Mouse (Mus musculus) thymus, postnatal 10 days (tissue): Measurements from ENCODE around the gene Slc39a7.
"Not testable (repeated sequence)": the region's sequence is repeated elsewhere in the genome, so short reads cannot be mapped to it uniquely, and the experiment has no call there.

Experiments
- DNase-seq, 2 experiments: peaks; one replicate each; pipeline ENCODE4 v3.0.0; 2021; ENCODE audit warnings: low spot score in 2 of 2

Gene Slc39a7

DNA sequence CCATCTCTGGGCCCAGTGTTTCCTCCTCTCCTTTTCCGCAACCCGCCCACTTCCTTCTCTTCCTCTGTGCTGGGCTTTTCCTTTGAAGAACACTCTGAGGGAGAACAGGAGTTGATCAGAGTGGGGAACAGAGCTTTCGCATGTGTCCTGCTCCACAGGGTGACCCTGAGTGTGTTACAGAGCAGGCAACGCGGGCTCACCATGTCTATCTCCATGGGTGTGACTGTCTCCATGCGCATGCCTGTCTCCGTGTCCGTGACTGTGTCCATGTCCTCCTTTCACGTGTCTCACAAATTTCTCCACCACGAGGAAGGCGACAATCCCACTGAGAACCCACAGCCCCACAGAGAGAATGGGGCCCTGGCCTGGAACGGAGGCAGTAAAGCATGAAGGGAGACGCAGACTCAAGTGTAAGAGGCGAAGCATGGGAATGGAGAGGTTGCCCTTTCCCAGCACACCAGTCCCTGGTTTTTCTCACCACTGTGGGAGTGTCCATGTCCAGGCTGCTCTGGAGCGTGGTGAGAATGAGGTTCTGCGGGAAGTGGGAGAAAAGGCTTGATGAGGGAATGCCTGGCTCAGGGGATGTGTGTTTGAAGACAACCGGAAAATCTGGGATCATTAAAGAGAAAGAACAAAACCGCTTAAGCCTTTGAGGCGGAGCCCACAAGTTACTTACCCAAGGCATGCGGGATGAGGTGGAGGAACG lies 1.4 kb downstream of the Slc39a7 start:
- DNase-seq = peak in 1 of 2 experiments; percentile 5

DNA sequence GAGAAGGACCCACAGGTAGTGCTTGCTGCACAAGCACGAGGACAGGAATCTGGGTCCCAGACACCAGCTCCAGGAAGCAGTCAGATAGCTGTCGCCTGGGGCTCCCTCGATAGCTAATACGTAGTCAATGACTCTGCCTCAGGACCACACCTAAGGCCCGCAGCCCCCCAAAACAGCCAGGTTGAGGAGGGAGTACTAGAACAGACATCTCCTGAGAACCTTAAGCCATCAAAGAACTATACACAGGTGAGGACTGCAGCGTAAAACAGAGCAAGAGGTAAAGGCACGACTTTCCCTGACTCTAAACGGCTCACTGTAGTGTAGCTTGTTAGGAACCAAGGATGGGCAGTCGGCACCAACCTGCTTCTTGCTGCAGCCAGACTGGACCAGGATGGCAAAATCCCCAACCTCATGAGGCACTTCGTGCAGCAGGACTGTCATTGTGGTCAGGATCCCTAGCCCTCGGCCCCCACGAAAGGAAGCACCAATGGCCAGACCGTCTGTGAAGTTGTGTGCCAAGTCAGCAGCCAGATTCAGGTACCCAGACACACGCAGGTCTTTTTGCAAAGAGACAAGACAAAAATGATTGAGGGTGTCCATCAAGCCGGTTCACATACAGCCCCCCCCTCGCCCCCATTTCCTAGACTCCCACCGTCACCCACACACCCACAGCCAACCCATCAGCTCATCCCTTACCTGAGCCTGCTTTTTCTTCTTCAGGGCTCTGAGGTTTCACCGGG lies 2.2 kb downstream of the Slc39a7 start:
- peak; percentile 3 to 4 for DNase-seq

DNA sequence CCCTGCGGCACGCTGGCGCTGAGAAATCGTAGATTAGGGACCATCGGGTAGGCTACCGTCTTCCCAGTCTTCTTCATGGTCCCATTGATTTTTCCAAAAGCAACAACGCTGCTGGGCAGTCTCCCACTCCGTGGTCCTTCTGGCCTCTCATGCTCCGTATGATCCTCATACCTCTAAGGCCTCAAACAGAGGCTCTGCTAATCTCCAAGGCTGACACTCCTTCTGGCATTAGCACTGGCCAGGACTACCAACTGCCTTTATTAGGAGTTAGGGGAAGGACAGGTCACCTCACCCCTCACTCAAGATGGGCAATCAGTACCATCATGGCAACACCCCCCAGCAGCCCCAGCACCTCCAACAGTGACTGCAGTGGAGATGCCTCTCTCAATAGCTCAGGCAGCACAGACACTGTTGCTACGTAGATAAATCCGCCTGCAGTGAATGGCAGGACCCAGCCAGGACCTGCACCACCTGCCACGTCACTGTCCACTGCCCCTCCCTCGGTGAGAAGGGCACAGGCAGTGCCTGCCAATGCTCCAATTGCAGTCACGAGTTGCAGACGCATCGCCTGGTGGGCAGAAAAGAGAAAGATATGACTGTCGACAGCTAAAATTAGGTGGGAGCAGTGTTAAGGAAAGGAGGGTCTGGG lies 2.9 kb downstream of the Slc39a7 start:
- peak; percentile 3 to 10 for DNase-seq

DNA sequence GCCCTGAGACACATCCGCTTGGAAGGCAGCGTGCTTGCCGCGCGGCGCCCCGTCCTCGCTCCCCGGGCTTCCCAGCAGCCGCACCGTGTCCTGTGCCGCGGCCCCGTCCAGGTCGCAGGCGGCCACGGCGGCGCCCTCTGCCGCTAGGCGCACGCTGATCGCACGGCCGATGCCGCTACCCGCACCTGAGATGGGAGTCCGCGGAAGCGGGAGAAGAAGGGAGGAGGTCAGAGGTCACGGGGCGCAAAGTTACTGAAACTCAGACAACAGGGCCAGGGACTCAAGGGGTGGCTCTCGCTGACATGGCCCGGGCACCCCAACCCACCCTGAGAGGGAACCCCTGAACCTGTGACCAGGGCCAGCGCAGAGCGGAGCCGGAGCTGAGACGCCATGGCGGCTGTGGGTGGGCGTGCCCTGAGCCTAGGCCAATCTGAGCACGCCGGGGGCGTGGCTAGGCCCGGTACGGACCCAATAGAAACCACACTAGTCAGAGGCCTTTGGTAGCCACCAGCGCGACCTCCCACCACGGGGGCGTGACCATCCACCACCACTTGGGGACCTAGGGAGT lies 3.7 kb downstream of the Slc39a7 start, which contains the start of gene H2-Ke6:
Gene H2-Ke6, minus strand, starts transcription at position 405 of the 568 bp plus-strand sequence.
- peak; percentile 87 to 88 for DNase-seq

DNA sequence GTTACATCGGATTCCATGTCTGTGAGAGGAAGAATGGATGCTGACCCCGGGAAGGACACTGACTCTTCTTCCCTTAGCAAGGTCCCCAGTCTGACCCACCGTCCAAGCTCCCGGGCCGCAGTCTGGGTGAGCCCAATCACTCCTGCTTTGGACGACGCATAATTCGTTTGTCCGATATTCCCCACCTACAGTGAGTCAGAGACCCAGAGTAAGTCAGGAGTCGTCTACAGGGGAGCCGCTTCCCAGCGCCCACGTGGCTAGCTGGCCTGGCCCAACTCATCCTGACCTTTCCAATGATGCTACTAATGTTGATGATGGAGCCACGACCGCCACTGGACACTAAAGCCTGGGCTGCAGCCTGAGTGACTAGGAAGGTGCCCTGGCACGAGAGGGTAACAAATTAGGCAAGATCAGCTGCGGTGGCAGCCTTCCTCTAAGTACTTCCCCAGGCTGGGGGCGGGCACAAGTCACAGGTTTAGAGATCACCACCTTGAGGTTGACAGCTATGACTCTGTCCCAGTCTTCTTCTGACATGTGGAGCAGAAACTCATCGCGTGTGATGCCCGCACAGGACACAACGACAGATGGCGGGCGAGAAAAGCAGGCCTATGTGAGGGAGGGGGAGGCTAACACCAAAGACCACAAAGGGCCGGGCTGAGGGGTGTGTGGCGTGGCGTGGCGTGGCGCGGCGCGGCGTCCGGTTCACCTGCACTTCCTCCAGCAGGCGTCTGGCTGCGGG lies 4.4 kb downstream of the Slc39a7 start:
- DNase-seq = peak in 1 of 2 experiments; percentile 48

DNA sequence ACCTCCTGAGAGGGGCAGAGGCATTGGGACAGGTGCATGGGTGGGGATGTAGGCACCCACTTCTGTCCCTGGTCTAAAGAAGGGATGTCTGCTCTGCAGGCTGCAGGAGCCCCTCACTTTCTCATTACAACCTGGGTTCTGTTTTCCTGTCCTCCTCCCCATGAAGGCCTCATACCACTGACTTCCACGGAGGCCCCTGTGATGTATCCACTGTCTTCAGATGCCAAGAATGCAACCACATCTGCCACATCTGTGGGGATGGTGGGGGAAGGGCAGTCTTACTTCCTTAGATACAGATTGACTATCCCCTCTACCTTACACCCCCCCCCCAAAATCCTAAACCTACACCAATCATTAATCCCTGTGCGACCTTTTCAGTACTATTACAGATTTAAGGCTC lies 5.3 kb downstream of the Slc39a7 start:
- DNase-seq = no peak

DNA sequence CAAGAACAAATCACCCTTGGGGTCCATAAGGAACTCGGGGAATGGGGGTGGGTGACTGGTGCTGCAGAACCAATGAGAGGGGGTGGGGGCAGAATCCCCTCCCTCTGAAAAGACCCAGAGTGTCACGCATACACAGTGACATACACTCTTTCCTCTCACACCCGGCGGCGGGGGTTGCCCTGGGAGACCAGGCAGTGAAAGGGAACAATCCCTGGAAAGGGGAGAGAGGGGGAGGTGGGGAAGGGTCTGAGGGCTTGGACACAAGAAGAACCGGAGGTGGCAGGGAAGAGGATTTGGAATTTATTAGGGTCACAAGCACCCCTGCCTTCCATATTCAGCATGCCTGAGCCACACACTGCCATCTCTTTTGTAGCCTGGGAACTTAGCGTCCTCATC lies 5.7 kb downstream of the Slc39a7 start:
- no peak for DNase-seq

DNA sequence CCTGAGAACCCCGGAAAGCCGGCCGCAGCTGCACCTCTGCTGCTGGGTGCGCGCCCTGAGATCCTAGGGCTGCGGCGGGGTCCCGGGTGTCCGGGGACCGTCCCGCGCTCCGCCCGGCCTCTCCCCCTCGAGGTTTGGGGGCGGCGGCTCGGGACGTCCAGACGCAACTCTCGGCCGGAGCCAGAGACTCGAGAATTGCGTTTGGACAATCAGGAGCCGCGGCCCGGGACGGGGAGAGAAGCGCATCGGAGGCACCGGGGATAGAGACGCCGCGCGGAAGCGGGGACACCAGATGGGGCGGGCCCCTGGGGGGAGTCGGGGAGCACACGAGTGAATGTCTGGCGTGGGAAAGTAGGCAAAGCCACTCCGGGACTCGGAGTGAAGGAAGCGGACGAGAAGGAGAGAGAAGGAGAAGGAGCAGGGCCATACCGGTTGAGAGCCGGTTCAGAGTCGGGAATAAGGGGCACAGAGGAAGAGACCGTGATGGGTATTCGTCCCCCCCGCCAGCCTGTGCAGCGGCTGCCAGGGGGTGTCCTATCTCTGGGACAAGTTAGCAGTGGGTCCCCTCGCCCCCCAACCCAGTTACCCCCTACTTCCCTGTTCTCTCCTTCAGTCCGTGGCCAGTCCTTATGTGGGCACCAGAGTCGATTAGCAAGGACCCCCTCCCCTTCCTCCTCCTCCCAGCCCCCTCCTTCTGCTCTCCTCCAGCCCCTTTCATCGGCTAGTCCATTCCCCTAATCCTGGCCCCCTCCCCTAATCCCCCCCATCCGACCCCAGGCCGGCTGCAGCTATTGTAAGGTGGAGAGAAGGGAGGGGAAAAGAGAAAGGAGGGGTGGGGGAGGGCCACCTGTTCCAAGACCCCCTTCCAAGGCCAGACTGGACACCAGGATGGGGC lies 6.4 kb downstream of the Slc39a7 start:
- DNase-seq = no peak

DNA sequence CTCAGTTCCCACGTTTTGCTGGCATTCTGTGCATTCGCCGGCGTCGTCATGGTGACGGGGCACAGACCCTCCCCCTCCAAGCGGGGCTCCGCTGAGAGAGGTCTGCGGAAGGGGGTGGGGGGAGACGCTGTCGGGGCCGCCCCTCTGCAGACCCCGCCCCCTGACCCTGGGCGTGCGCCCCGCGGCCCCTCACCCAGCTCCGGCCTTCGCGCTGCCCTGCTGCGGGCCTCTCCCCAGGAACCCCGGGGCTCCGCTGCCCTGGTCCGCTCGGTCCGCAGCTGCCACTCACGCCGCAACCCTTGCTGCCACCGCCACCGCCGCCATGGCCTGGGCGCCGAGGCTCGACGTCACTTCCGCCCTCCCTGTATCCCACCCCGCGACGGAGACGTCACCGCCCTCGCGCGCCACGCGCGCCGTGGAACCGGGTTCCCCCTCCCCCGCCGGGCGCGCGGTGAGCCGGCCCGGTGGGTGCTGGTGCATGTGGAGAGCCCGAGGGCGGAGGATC lies 7.1 kb downstream of the Slc39a7 start, which contains the start of gene Ring1:
Gene Ring1, minus strand, starts transcription at position 364 of the 505 bp plus-strand sequence.
- peak; percentile 87 for DNase-seq

DNA sequence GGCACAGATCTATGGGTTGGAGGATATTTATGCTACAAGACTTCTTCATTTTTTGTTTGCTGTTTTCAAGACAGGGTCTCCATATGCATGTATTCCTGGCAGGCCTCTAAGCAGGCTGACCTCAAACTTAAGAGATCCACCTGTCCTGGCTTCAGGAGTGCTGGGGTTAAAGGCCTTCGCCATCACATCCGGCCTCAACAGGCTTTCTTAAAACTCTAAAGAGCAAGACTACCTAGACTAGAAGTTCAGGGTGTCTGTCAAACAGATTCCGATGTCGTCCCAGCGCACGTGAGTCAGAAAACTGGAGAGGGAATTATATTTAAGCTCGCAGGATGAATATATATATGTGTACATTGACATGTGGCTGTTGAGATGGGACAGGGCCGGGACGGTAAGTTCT lies 7.8 kb downstream of the Slc39a7 start:
- no peak for DNase-seq

DNA sequence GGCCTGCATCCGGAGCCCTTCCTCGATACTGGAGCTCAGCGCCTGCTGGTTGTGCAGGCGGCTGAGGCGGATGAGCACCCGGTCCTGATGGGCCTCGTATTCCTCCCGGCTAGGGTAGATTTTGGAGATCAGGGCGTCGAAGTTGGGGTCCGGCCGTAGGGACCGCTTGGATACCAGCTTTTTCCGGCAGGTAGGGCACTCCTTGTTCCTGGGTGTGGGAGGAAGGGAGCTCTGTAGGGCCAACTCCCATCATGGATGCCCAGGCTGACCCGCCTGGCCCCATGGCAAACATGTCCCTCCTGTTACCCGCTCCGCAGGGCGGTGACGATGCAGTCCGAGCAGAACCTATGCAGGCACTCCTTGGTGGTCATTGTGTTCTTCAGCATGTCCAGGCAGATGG lies 8.5 kb downstream of the Slc39a7 start:
- DNase-seq = no peak

DNA sequence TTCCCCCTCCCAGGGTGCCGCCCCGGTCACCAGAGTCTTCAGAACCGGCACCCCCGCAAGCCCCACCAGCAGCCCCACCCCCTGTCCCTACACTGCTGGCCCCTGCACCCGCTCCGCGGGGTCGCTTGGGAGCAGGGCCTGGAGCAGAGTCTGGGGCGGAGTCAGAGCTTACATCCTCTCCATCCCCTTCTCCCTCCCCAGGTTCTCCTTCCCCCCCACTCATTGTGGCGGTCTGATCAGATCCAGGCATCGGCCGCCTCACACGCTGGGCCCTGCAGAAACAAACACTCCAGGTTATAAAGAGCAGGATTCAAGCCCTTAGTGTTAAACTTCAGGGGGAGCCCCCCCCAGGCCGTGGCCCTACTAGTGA lies 9.1 kb downstream of the Slc39a7 start:
- no peak for DNase-seq

DNA sequence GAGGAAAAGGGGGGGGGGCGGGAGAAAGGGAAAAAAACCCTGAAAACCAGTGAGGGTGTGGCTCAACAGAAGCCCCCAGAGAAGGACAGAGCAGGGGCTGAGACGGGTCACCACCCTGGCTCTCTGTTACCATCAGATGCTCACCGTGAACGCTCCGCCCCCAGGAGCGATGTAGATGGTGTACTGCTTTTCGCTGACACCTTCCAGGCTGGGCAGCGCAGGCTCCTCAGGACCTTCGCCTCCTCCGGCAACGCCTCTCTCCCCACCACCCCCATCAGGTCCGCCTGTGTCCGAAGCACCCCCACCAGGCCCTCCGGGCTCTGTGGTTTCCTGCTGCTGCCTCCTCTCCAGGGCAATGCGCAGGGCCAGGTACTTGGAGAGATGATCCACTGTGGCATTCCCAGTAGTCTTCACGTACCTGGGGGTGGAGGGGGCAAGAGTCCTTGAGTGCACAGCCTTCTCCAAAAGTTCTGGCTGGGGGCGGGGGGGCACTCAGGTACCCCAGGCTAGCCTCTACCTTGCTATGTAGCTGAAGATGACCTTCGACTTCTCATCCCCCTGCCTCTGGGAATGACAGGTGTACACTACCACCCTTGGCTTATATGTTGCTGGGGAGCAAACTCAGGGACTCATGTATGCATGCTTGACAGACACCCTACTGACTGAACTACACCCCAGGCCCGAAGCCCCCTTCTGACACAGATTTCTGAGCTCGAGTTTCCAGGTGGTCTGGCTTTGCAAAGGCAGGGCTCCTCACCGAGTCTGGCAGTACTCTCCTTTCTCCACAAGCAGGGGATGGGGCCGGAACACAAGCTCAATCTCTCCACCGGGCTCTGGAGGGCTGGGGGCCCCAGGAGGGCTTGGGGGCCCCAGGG lies 9.7 kb downstream of the Slc39a7 start:
- no peak for DNase-seq

DNA sequence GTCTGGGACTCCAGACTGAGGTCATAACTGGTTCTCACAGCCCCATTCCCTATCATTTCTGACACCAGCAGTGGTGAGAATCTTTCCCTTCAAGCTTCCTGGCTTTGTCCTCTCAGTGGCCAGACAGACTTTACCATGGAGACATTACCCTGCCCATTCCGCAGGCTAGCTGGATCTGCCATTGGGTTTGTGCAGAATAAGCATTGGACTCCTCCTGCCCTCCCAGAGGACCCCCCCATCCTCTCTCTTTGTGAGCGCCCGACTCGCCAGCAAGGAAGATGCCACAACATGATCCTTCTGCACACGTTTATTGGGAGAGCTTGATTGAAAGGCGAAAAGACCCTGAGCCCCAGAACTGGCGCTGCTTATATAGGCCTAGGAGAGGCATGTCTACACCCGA lies 18.0 kb downstream of the Slc39a7 start:
- no peak for DNase-seq

DNA sequence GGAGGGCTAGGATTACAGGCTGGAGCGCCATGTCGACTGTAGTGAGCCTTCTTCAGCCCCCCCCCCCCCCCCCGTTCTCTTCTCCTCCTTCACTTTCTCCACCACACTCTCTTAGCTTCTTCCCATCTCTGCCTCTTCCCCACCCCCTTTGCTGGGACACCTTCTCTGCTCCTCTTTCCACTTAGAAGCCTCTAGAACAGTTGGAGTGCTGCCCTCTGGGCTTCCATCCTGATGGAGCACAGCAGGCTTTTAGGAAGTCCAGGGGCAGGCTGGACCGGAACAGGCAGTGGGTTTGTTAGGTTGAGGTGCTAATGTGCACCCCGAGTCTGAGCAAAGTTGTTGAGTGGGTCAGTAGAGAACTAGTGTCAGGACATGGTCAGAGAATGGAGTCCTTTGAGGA lies 21.3 kb downstream of the Slc39a7 start:
- DNase-seq = no peak

DNA sequence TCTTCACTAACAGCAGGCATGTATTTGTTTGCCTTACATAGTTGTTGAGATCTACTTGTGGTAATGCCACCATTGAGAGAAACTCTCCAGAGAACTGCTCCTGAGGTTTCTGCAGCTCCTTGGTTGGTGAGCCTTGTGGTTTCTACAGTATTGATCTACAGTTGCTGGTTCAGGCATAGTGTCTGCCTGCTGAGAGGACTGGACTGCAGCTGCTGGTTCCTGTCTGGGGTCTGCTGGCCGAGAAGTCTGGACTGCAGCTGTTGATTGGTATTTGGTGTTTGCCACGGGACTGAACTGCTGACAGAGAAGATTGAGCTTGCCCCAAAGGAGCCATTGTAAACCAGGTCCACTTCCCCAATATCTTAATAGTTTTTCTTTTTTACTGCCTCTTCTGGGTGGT lies 24.9 kb downstream of the Slc39a7 start:
- DNase-seq = no peak

DNA sequence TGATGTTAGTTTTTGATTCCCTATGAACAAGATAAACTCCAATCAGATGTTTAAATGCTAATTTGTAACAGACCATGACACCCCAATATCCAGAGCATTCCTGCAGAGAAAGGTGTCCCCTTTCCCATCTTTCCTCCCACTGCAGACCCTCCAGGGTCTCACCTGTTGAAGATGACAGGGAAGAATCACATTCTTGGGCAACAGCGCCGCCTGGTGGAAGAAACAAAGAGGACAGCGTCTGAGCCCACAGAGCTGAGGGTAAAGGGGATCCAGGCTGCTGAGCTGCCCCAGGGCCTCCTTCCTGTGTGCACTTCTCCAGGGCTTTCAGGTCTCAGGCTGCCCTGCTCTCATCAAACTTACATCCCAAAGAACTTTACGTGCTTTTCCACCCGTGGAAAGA lies 28.1 kb downstream of the Slc39a7 start:
- DNase-seq = peak in 1 of 2 experiments; percentile 64

DNA sequence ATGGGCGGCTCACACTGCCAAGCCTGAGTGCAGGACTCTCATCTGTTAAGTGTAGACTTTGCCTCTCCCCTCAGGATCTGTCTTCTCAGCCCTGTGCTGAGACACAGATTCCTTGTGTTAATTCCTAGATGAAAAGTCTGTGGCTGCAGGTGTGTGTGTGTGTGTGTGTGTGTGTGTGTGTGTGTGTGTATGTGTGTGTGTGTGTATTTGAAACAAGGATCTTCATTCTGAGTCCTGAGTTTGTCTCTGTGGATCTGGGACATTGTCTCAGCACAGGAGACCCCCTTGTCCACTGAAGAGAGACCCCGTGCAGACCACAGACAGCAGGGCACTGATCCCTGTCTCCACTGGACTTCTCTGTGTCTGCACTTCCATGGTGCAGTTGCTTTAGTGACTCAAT lies 30.7 kb downstream of the Slc39a7 start:
- DNase-seq = not testable (repeated sequence)

DNA sequence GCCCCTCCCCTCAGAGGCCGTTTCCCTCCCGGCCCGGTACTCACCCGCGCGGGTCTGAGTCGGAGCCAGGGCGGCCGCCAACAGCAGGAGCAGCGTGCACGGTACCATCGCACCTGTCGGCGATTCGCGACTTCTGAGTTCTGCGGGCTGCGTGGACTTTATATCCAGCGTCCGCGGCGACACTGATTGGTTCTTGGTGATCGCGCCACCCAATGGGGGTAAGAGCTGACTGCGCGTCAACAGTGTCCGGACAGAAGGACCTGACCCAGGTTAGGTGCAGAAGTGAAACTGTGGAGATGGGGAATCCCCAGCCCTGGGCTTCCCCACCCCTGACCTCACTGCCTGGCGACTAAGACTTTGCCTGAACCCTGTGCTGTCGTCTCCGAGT lies 31.3 kb downstream of the Slc39a7 start, which contains the start of gene H2-K1:
Gene H2-K1, minus strand, starts transcription at position 198 of the 388 bp plus-strand sequence.
- DNase-seq = peak; percentile 65 to 68
